Mouse (Mus musculus) stomach, embryonic 16.5 days (tissue): ENCODE measurements at regions not wholly inside any gene's neighbourhood (a gene's known extent, or its start where the extent isn't known, plus 50 kb on each side); places are given as distances from the start of the nearest gene placed in this dataset.

Source experiments
- ATAC-seq: fragments of 200-750 bp; cut with Nextera tagmentation; 2 replicates; pipeline ENCODE4 v1.8.0; 2017; ENCODE audit warnings: moderate number of reproducible peaks, moderate TSS enrichment; ENCODE audit not compliant: insufficient read depth, low FRiP score
- H3K27ac ChIP-seq: fragments of 300-500 bp; sonication (generic); 2 replicates; pipeline ENCODE4 v1.5.1; 2014; ENCODE audit warnings: low read length
- H3K27me3 ChIP-seq: fragments of 300-500 bp; sonication (generic); 2 replicates; pipeline ENCODE4 v1.6.1; 2014; ENCODE audit warnings: low read length, control low read depth, mixed read lengths; ENCODE audit not compliant: control insufficient read depth, insufficient read depth
- H3K36me3 ChIP-seq: fragments of 300-500 bp; sonication (generic); 2 replicates; pipeline ENCODE4 v1.6.1; 2014; ENCODE audit warnings: low read length; ENCODE audit not compliant: control insufficient read depth, insufficient read depth
- H3K4me1 ChIP-seq: fragments of 300-500 bp; sonication (generic); 2 replicates; pipeline ENCODE4 v1.6.1; 2014; ENCODE audit warnings: low read length, control low read depth, mixed read lengths; ENCODE audit not compliant: control insufficient read depth, insufficient read depth
- H3K4me2 ChIP-seq: fragments of 300-500 bp; sonication (generic); 2 replicates; pipeline ENCODE4 v1.6.1; 2014; ENCODE audit warnings: low read depth, low read length, mixed read lengths
- H3K4me3 ChIP-seq: fragments of 300-500 bp; sonication (generic); replicated peaks from 2 replicates; pipeline ENCODE4 v1.5.1; 2014; ENCODE audit warnings: mild to moderate bottlenecking, low read length
- H3K9ac ChIP-seq: fragments of 300-500 bp; sonication (generic); 2 replicates; pipeline ENCODE4 v1.6.1; 2014; ENCODE audit warnings: low read length
- H3K9me3 ChIP-seq: fragments of 300-500 bp; sonication (generic); replicated peaks from 2 replicates; pipeline ENCODE4 v1.6.1; 2016; ENCODE audit warnings: low read length, control low read depth; ENCODE audit not compliant: control insufficient read depth
- WGBS: fragments of 180-500 bp; shearing (Covaris S2); extraction: QIAGEN DNeasy Blood & Tissue Kit; methylation state at CpG from one replicate; pipeline ENCODE4 v1.1.7; 2014; 5-methylcytosine and 5-hydroxymethylcytosine counted together

DNA sequence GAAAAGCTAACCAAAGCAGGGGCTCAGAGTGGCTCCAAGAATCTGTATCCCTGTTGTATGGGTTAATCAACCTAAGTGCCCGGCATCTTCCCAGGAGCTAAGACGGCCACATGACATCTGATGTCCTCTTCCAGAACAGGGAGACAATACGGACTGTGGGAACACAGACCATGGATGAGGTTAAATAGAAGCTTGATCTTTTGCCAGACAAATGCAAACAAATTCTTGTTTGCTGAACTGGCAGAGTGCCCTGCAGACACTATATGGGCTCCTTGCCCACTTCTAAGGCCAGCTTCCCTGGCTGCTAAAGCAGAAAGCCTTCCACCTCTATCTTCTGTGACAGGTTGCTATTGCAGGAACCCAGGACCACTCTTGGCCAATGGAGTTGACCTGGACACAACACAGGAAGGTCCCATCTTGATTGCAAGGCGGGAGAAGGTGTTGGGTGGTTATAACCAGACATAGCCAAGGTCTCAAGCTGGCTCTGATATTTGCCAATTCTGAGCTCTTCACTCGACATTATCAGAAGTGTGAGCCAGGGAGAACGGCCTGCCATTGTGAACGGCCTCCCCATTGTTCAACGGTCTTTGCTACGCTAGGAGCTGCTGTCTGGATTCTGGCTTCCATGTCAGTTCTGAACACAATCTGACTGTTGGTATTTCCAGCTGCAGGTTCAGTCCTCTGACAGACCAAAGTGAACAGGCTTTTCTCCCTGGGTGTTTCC, 237.5 kb upstream of the 3110018I06Rik start:
- no peak for ATAC-seq

DNA sequence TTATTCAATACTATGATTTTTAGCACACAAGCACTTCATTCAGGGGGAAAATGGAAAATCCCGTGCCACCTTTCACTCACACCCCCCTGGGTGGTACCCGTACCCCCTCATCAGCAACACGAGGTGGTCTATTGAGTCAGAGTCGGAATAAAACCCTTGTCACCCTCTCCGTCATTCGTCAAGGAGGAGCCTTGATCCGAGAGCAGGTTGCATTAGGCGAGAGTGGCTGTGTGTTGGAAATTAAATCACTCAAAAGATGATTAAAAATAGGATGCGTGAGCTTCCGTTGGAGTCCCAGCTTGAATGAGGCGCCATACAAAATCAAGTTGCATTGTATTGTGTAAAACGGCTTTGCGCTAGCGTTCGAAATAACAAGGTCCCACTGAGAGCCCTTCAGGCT, 236.5 kb upstream of the 3110018I06Rik start:
- Histone ChIP-seq H3K27ac (no peak overlapping the region), H3K4me3 (no peak overlapping the region), H3K9me3 (no peaks in the 10 kb centered on the region), H3K4me1 (peaks cover 12% of the 10 kb centered on the region), H3K36me3 (no peaks in the 10 kb centered on the region), H3K4me2 (no peak overlapping the region), H3K9ac (no peak overlapping the region), H3K27me3 (no peaks in the 10 kb centered on the region)
- ATAC-seq = no peak
- 73% methylated on average over 15 of the region's 15 CpGs for WGBS

More for the DNA sequence above, 237.5 kb upstream of the 3110018I06Rik start:
- H3K27ac ChIP-seq = no peak overlapping the region
- H3K4me3 ChIP-seq = no peak overlapping the region
- H3K27me3 ChIP-seq = no peaks in the 10 kb centered on the region
- H3K9me3 ChIP-seq = no peaks in the 10 kb centered on the region
- H3K4me2 ChIP-seq = no peak overlapping the region
- 57% methylated on average over 9 of the region's 9 CpGs for WGBS
- H3K36me3 ChIP-seq = no peaks in the 10 kb centered on the region
- no peak overlapping the region for H3K9ac ChIP-seq
- peaks cover 12% of the 10 kb centered on the region for H3K4me1 ChIP-seq

DNA sequence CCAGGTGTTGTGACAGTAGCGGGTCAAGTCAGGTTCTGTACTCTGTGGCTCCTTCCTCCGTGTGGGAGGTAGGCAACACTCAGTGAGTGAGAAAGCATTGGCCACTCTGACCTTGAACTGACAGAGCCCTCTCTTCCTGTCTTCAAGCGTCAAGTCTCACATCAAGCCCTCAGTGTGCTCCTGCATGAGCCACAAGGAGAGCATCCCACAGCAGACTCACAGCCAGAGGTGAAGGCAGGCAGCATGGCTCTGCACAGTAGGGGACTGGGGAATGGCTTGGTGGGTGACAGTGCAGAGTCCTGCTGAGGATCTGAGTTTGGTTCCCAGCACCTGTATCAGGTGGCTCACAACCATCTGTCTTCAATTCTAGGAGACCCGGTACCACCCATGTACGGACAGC, 226.4 kb upstream of the 3110018I06Rik start:
- Histone ChIP-seq H3K36me3 (no peaks in the 10 kb centered on the region), H3K4me3 (no peak overlapping the region), H3K27me3 (no peaks in the 10 kb centered on the region), H3K27ac (no peak overlapping the region), H3K4me2 (no peak overlapping the region), H3K9me3 (no peaks in the 10 kb centered on the region), H3K9ac (no peak overlapping the region), H3K4me1 (no peaks in the 10 kb centered on the region)
- WGBS = 80% methylated on average over 5 of the region's 5 CpGs
- no peak for ATAC-seq

DNA sequence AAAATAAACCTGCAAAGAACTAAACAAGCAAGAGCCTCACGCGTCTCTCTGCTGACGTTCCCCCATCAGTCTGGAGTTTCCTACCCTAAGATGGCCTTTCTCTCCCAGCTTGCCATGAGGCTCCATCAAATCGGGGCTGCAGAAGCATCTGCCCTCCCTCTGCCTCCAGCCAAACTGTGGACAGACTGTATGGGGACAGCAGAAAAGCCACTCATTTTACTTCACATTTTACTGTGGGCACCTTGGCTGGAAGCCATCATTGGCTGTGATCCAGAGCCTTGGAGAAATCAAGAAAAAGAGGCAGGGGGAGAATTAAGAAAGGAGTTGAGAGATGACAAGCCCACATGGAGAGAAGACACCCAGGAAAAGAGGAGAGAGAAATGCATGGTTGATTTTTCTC, 225.9 kb upstream of the 3110018I06Rik start:
- Histone ChIP-seq H3K36me3 (no peaks in the 10 kb centered on the region), H3K27me3 (no peaks in the 10 kb centered on the region), H3K4me2 (no peak overlapping the region), H3K27ac (no peak overlapping the region), H3K9me3 (no peaks in the 10 kb centered on the region), H3K4me3 (no peak overlapping the region), H3K4me1 (no peaks in the 10 kb centered on the region), H3K9ac (no peak overlapping the region)
- ATAC-seq = no peak
- 77% methylated on average over 4 of the region's 4 CpGs for WGBS

DNA sequence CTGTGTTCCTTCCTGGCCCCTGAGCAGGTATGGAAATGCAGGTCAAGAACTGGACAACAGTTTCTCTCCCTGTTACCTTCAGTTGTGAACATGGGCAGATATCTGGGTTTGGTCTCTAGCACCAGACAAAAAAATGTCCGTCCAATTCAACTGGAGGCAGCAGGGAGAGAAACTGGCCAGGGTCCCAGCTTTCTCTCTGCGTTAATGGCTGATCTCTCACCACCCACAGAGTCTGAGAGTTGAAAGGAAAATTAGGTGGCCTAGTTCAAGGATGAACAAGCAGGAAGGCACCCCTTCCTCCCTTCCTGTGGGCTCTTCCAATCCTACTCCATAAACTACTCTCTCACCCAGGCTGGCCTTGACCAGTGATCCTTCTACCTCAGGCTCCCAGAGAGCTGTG, 221.7 kb upstream of the 3110018I06Rik start:
- Histone ChIP-seq H3K4me3 (no peak overlapping the region), H3K27me3 (no peaks in the 10 kb centered on the region), H3K9ac (no peak overlapping the region), H3K4me1 (no peaks in the 10 kb centered on the region), H3K9me3 (no peaks in the 10 kb centered on the region), H3K36me3 (no peaks in the 10 kb centered on the region), H3K4me2 (no peak overlapping the region), H3K27ac (no peak overlapping the region)
- WGBS = 54% methylated on average over 2 of the region's 2 CpGs
- no peak for ATAC-seq

DNA sequence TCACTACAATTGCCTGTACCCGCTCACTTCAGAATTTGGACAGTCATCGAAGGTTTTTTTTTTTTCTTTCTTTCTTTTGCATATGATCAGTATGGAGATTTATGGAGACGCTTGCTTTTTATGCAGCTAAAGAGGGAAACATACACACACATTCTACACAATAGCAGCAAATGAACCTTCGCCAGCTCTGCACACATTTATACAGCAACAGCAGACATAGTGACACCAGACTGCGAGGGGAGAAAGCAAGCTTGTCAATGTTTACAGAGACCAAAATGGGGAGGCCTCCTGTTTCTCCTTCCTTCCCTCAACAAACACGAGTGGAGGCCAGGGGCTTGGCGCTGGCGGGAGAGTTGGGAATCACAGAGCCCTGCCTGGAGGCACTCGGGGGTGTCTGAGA, 202.8 kb upstream of the 3110018I06Rik start:
- Histone ChIP-seq H3K27ac (no peak overlapping the region), H3K36me3 (no peaks in the 10 kb centered on the region), H3K4me3 (no peak overlapping the region), H3K4me2 (no peak overlapping the region), H3K4me1 (no peaks in the 10 kb centered on the region), H3K9ac (no peak overlapping the region), H3K27me3 (no peaks in the 10 kb centered on the region), H3K9me3 (no peaks in the 10 kb centered on the region)
- 62% methylated on average over 9 of the region's 9 CpGs for WGBS
- no peak for ATAC-seq

DNA sequence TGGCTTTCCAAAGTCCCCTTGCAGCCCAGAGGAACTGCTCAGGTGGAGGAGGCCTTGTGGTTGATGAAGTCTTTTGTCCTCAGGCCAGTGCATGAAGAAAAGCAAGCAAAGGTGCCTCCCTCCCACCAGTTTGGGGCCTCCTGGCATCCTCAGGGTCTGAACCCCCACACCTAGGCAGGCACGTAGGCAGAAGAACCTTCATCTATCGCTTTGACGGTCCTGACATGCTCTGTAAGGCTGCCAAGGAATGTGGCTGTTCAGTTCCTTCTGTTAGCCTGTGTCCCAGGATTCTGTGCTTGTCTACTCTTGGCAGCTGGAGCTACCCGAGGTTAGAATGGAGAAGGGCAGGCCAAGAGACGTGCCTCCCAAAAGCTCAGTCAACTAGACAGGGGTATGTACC, 197.1 kb upstream of the 3110018I06Rik start:
- WGBS = 57% methylated on average over 5 of the region's 5 CpGs
- Histone ChIP-seq H3K4me2 (no peak overlapping the region), H3K27me3 (no peaks in the 10 kb centered on the region), H3K27ac (no peak overlapping the region), H3K36me3 (no peaks in the 10 kb centered on the region), H3K9me3 (no peaks in the 10 kb centered on the region), H3K9ac (no peak overlapping the region), H3K4me1 (no peaks in the 10 kb centered on the region), H3K4me3 (no peak overlapping the region)
- peak; percentile 37 for ATAC-seq

DNA sequence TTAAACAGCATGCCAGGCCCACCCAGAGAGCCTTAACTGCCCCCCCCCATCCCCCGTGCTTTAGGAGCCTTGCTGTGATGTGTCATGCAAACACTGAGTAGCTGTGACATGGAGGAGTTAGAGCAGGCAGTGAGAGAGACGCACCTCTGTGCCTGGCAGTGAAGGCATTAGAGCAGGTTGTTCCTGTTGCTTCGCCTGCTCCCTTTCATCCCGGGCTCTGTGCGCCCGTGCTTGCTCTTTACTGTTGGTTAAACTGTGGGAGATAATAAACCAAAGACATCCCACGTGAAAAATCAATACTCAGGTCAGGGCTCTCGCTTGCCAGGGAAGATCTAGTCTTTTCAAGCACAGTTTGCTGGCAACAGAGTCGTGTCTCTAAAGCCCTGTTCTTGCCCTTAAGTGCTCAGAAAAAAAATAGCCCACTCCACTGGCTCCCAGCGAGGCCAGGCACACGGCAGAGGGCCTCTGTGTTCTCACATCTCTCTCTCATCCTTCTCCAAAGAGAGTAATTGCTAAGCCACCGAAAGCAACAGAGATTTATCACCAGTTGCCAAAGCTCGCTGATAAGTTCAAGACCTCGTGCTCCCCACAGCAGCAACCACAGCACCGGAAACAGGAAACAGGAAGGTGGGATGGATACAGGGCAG, 181.2 kb upstream of the 3110018I06Rik start:
- H3K27ac ChIP-seq = no peak overlapping the region
- H3K9ac ChIP-seq = no peak overlapping the region
- WGBS = 22% methylated on average over 15 of the region's 15 CpGs
- no peaks in the 10 kb centered on the region for H3K4me1 ChIP-seq
- H3K27me3 ChIP-seq = no peaks in the 10 kb centered on the region
- no peaks in the 10 kb centered on the region for H3K36me3 ChIP-seq
- H3K4me3 ChIP-seq = no peak overlapping the region
- ATAC-seq = no peak
- H3K9me3 ChIP-seq = no peaks in the 10 kb centered on the region
- H3K4me2 ChIP-seq = no peak overlapping the region

DNA sequence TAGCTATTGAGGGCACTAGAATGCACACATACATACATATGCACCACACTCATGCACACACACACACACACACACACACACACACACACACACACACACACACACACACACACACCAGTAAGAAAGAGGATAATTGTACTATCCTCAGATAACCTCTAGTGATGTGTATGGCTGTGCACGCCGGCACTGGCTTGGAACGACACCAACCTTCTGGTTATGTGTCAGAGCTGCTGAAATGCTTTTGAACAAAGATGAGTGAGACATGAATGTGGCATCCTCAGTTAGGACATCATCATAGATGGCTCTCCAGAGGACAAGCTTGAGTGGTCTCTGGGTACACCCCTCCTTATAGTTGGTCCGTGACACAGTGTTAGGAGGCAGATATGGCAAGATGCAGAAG, 173.0 kb upstream of the 3110018I06Rik start:
- no peaks in the 10 kb centered on the region for H3K36me3 ChIP-seq
- no peak overlapping the region for H3K4me3 ChIP-seq
- WGBS = 89% methylated on average over 4 of the region's 4 CpGs
- no peaks in the 10 kb centered on the region for H3K9me3 ChIP-seq
- no peaks in the 10 kb centered on the region for H3K4me1 ChIP-seq
- H3K4me2 ChIP-seq = no peak overlapping the region
- no peaks in the 10 kb centered on the region for H3K27me3 ChIP-seq
- H3K27ac ChIP-seq = no peak overlapping the region
- ATAC-seq = no peak
- no peak overlapping the region for H3K9ac ChIP-seq
